Mouse (Mus musculus) right cerebral cortex, postnatal 14 days (tissue): ENCODE data around the gene Lsp1.

Experiments
- DNase-seq: peaks from one replicate; pipeline ENCODE4 v3.0.0; 2022

Gene Lsp1

GRCm38 (mm10) chr7:142478001-142478400, 17.4 kb downstream of the Lsp1 start:
- DNase-seq = no peak

GRCm38 (mm10) chr7:142478574-142478973, 18.0 kb downstream of the Lsp1 start:
- DNase-seq = no peak

GRCm38 (mm10) chr7:142479307-142479706, 18.7 kb downstream of the Lsp1 start:
- DNase-seq = peak; percentile 0

GRCm38 (mm10) chr7:142479886-142480285, 19.3 kb downstream of the Lsp1 start:
- DNase-seq = peak; percentile 1

- DNase-seq = no peak
Observed at GRCm38 (mm10) chr7:142480661-142481060, 20.1 kb downstream of the Lsp1 start.

- DNase-seq = peak; percentile 37
Observed at GRCm38 (mm10) chr7:142481186-142481567, 20.6 kb downstream of the Lsp1 start.

GRCm38 (mm10) chr7:142481568-142482255, 21.1 kb downstream of the Lsp1 start:
- peak; percentile 12 for DNase-seq

- peak; percentile 4 for DNase-seq
Observed at GRCm38 (mm10) chr7:142482256-142482609, 21.6 kb downstream of the Lsp1 start.

- DNase-seq = peak; percentile 3
Observed at GRCm38 (mm10) chr7:142483136-142483535, 22.5 kb downstream of the Lsp1 start.

GRCm38 (mm10) chr7:142484780-142485179, 24.2 kb downstream of the Lsp1 start:
- no peak for DNase-seq

GRCm38 (mm10) chr7:142486751-142487162, 26.1 kb downstream of the Lsp1 start:
- DNase-seq = no peak

GRCm38 (mm10) chr7:142487341-142487859, 26.8 kb downstream of the Lsp1 start:
- DNase-seq = peak; percentile 43

GRCm38 (mm10) chr7:142488053-142488452, 27.4 kb downstream of the Lsp1 start:
- no peak for DNase-seq

- no peak for DNase-seq
Observed at GRCm38 (mm10) chr7:142493535-142493934, 32.9 kb downstream of the Lsp1 start.

- no peak for DNase-seq
Observed at GRCm38 (mm10) chr7:142496158-142496557, 35.5 kb downstream of the Lsp1 start.

- DNase-seq = no peak
Observed at GRCm38 (mm10) chr7:142496800-142497199, 36.2 kb downstream of the Lsp1 start.

- no peak for DNase-seq
Observed at GRCm38 (mm10) chr7:142497775-142498174, 37.2 kb downstream of the Lsp1 start.

GRCm38 (mm10) chr7:142498575-142498974, 38.0 kb downstream of the Lsp1 start, which contains the start of gene Tnnt3:
TSS of gene Tnnt3 (plus strand) at chr7:142498836.
- DNase-seq = no peak

GRCm38 (mm10) chr7:142499010-142499721, 38.6 kb downstream of the Lsp1 start:
- DNase-seq = no peak

- DNase-seq = no peak
Observed at GRCm38 (mm10) chr7:142500032-142500431, 39.4 kb downstream of the Lsp1 start.

- DNase-seq = no peak
Observed at GRCm38 (mm10) chr7:142503206-142503605, 42.6 kb downstream of the Lsp1 start.

- no peak for DNase-seq
Observed at GRCm38 (mm10) chr7:142505942-142506341, 45.3 kb downstream of the Lsp1 start.

- no peak for DNase-seq
Observed at GRCm38 (mm10) chr7:142506501-142506900, 45.9 kb downstream of the Lsp1 start.

- DNase-seq = no peak
Observed at GRCm38 (mm10) chr7:142507453-142507852, 46.8 kb downstream of the Lsp1 start.
